Mouse (Mus musculus) hindbrain, embryonic 13.5 days (tissue): ENCODE data around the gene Acad10. TPM values are rescaled to one million over a fixed set of nuclear protein-coding genes. Genes with fewer than 3 reads are reported as not detected.

ENCODE experiments used
- polyA plus RNA-seq: library from polyadenylated mRNA; unstranded; fragments of >200 nt; fragmentation: Nextera tagmentation; extraction: Ambion mirVana; gene quantifications from 2 replicates; pipeline ENCODE4 v1.2.1, GENCODE M21; 2015

Gene Acad10
- polyA plus RNA-seq, 1 experiment from 2014 or later, result 1.9 TPM

Other genes starting within 250 kb of the Acad10 start
- gene Tmem116, start 208.6 kb downstream of the Acad10 start, polyA plus RNA-seq, result 1.9 and 2.2 TPM in 2 replicates
- gene Erp29, start 208.0 kb downstream of the Acad10 start, polyA plus RNA-seq, result 165 and 166 TPM in 2 replicates
- 0.13 TPM in 1 of 2 replicates, not detected in the other for gene Adam1b, start 157.1 kb downstream of the Acad10 start, polyA plus RNA-seq
- 3.9 TPM in 2 replicates for gene Adam1a, start 115.0 kb downstream of the Acad10 start, polyA plus RNA-seq
- not detected in 2 replicates for gene Gm42878, start 115.0 kb downstream of the Acad10 start, polyA plus RNA-seq
- gene Mapkapk5, start 114.6 kb downstream of the Acad10 start, polyA plus RNA-seq, result 55.0 and 59.7 TPM in 2 replicates
- 104 and 109 TPM in 2 replicates for gene Aldh2, start 66.7 kb downstream of the Acad10 start, polyA plus RNA-seq
- 1.7 and 1.8 TPM in 2 replicates for gene Acad12, start 41.6 kb downstream of the Acad10 start, polyA plus RNA-seq
- 44.3 and 44.5 TPM in 2 replicates for gene Brap, start within 50 bp of the Acad10 start, polyA plus RNA-seq
- 60.9 and 68.3 TPM in 2 replicates for gene Atxn2, start 50.8 kb upstream of the Acad10 start, polyA plus RNA-seq
- 6.4 and 6.5 TPM in 2 replicates for gene Sh2b3, start 177.1 kb upstream of the Acad10 start, polyA plus RNA-seq
- 45.5 and 47.4 TPM in 2 replicates for gene Pheta1, start 188.5 kb upstream of the Acad10 start, polyA plus RNA-seq